Mouse (Mus musculus): Measurements from ENCODE around the gene Nucb2.

The Nucb2 gene

DNA sequence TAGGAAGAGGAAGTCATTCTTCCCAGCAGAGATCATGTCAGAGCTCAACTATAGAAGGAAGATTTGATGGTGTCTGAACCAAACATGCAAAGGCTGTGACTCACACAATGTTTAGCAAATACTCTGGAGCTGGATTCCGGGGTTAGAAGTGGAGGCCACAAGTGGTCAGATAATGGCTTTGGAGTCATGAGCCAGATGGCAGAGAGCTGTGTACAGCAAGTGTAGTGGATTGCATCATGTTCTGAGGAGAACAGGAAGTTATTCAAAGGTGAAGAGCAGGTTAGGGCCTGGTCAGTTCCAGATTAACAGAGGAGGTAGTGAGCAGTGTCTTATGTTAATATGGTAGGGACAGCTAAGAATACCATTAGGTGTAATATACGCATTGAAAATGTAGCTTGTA, 20.4 kb downstream of the Nucb2 start:
- DNase-seq = no peak

DNA sequence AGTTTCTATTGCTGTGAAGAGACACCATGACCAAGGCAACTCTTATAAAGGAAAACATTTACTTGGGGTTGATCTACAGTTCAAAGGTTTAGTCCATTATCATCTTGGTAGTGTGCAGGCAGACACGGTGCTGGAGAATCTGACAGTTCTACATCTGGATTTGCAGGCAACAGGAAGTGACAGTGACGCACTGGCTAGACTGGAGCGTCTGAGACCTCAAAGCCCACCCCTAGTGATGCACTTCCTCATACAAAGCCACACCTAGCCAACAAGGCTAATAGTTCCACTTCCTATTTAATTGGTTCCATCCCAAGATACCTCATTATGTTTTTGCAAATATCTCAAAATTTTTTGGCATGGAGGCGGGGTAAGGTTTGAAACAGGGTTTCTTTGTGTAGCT, 25.6 kb downstream of the Nucb2 start:
- no peak for DNase-seq

GRCm38 (mm10) chr7:116530470-116530869, 26.3 kb downstream of the Nucb2 start:
- DNase-seq = no peak

DNA sequence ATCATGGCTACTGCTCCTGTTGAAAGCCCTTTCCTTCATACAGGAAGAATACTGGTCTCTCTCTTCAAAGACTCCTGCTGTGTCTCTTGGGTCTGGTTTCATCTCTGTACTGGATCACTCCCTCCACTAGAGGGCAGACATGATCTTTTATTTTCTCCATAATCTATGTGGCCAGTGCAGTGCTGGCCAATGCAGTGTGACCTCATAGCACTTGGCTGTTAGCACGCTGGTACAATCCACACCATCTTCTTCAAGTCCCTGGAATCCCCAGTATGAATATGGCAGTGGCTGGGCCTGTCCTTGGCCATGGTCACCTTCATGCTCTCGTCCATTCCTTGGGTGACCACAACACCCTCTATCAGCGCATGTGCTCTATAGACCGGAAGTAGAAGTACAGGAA, 27.1 kb downstream of the Nucb2 start:
- peak; percentile 18 to 37 for DNase-seq

GRCm38 (mm10) chr7:116556834-116557233, 52.7 kb downstream of the Nucb2 start:
- DNase-seq = no peak

GRCm38 (mm10) chr7:116574551-116574950, 70.4 kb downstream of the Nucb2 start:
- no peak for DNase-seq
